Mouse (Mus musculus) neural tube, embryonic 11.5 days (tissue): ENCODE results near the gene Zfp637. TPM values are rescaled to one million over a fixed set of nuclear protein-coding genes. Genes with fewer than 3 reads are reported as not detected.

ENCODE experiments used
- ATAC-seq: fragments of 200-750 bp; cut with Nextera tagmentation; 2 replicates; pipeline ENCODE4 v1.8.0; 2017; ENCODE audit warnings: moderate number of reproducible peaks, mild to moderate bottlenecking, moderate TSS enrichment, moderate library complexity; ENCODE audit not compliant: insufficient read depth, low FRiP score, low TSS enrichment
- DNase-seq: peaks from one replicate; pipeline ENCODE4 v3.0.0-alpha.2; 2015; ENCODE audit warnings: low spot score
- H3K27ac ChIP-seq: fragments of 300-500 bp; sonication (generic); 2 replicates; pipeline ENCODE4 v1.5.1; 2014; ENCODE audit warnings: low read depth, mild to moderate bottlenecking, low read length
- H3K27me3 ChIP-seq: fragments of 300-500 bp; sonication (generic); 2 replicates; pipeline ENCODE4 v1.6.1; 2014; ENCODE audit warnings: mild to moderate bottlenecking, low read length, mixed read lengths; ENCODE audit not compliant: control insufficient read depth, insufficient read depth
- H3K36me3 ChIP-seq: fragments of 300-500 bp; sonication (generic); 2 replicates; pipeline ENCODE4 v1.6.1; 2014; ENCODE audit warnings: mild to moderate bottlenecking, low read length, moderate library complexity, mixed read lengths; ENCODE audit not compliant: control insufficient read depth, insufficient read depth
- H3K4me1 ChIP-seq: fragments of 300-500 bp; sonication (generic); 2 replicates; pipeline ENCODE4 v1.6.1; 2014; ENCODE audit warnings: low read length, mixed read lengths; ENCODE audit not compliant: control insufficient read depth, insufficient read depth
- H3K4me2 ChIP-seq: fragments of 300-500 bp; sonication (generic); 2 replicates; pipeline ENCODE4 v1.6.1; 2014; ENCODE audit warnings: low read depth, mild to moderate bottlenecking, moderate library complexity
- H3K4me3 ChIP-seq: fragments of 300-500 bp; sonication (generic); 2 replicates; pipeline ENCODE4 v1.5.1; 2014; ENCODE audit warnings: low read depth, low read length
- H3K9ac ChIP-seq: fragments of 300-500 bp; sonication (generic); 2 replicates; pipeline ENCODE4 v1.6.1; 2014; ENCODE audit warnings: mild to moderate bottlenecking, low read length
- H3K9me3 ChIP-seq: fragments of 300-500 bp; sonication (generic); 2 replicates; pipeline ENCODE4 v1.6.1; 2016; ENCODE audit warnings: low read length; ENCODE audit not compliant: control insufficient read depth
- WGBS: fragments of 180-500 bp; shearing (Covaris S2); extraction: QIAGEN DNeasy Blood & Tissue Kit; methylation state at CpG from one replicate; pipeline ENCODE4 v1.1.7; 2014; 5-methylcytosine and 5-hydroxymethylcytosine counted together
- polyA plus RNA-seq: library from polyadenylated mRNA; unstranded; fragments of >200 nt; fragmentation: Nextera tagmentation; extraction: Ambion mirVana; gene quantifications from 2 replicates; pipeline ENCODE4 v1.2.1, GENCODE M21; 2014

Zfp637 gene
- 132 and 134 TPM in 2 replicates for polyA plus RNA-seq

DNA sequence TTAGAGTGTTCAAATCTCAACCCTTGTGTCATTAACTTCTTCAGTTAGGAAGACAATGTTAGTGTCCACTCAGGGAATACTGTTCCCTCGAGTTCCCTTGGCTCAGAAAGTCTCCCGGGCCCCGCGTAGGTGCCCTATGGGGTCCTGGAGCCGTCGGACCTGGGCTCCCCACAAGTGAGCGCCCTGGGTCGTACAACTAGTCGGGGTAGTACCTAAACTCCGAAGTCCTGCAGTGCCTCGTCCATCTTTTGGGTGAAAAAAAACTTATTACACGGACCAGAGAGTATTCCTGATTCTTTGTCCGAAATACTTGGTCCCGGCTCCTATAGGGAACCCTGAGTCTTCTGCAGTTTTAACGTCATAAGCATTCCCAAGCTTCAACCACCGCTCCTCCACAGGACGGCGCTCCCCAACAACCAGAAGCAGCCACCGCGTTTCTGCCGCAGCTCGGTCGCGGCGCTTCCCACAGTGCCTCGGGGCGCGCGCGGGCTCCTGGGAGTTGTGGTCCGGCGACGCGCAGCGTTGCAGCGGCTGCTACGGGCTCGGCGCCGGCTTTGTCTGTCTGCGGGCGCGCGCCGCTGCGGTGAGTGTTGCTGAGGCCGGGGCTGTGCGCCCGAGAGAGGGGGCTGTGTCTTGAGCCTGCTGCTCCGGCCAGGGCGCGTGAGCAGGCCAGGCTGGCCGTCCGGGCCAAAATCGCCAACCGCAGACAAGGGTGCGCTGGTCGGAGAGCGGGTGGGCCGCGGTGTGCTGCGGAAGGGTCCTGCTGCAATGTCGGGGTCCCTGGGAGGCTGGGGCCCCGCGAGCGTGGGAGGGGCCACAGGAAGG is at the start of gene Zfp637:
Gene Zfp637, plus strand, starts transcription at position 495 of the 825 bp plus-strand sequence.
- Histone ChIP-seq H3K36me3 (peaks cover 12% of the 10 kb centered on the region), H3K4me2 (peak within 1 kb of the TSS; percentile 77), H3K27ac (peak within 1 kb of the TSS; percentile 83), H3K27me3 (no peaks in the 10 kb centered on the region), H3K9ac (peak within 1 kb of the TSS; percentile 96), H3K4me3 (peak within 1 kb of the TSS; percentile 75), H3K9me3 (no peaks in the 10 kb centered on the region), H3K4me1 (no peaks in the 10 kb centered on the region; the same call in 1 of the 2 replicates)
- ATAC-seq: peak; percentile 97
- DNase-seq: peak; percentile 97
- WGBS: under 1% methylated on average over 61 of the region's 66 CpGs

- no peak overlapping the region for H3K4me2 ChIP-seq
- H3K4me1 ChIP-seq: no peaks in the 10 kb centered on the region; the same call in 1 of the 2 replicates
- H3K27ac ChIP-seq: no peak overlapping the region
- no peaks in the 10 kb centered on the region for H3K36me3 ChIP-seq
- no peak for ATAC-seq
- 93% methylated on average over 3 of the region's 3 CpGs for WGBS
- no peaks in the 10 kb centered on the region for H3K27me3 ChIP-seq
- no peak for DNase-seq
- H3K9ac ChIP-seq: no peak overlapping the region
- no peaks in the 10 kb centered on the region for H3K9me3 ChIP-seq
- no peak overlapping the region for H3K4me3 ChIP-seq
These were observed 45.7 kb upstream of the Zfp637 start for GRCm38 (mm10) chr6:117795251-117795650.

GRCm38 (mm10) chr6:117800824-117801223 is 40.2 kb upstream of the Zfp637 start:
- Histone ChIP-seq H3K4me2 (no peak overlapping the region), H3K9me3 (no peaks in the 10 kb centered on the region), H3K27me3 (no peaks in the 10 kb centered on the region), H3K27ac (no peak overlapping the region), H3K9ac (no peak overlapping the region), H3K4me1 (no peaks in the 10 kb centered on the region; the same call in 1 of the 2 replicates), H3K4me3 (no peak overlapping the region), H3K36me3 (no peaks in the 10 kb centered on the region)
- no peak for ATAC-seq
- no peak for DNase-seq
- WGBS: 81% methylated on average over 7 of the region's 7 CpGs

DNA sequence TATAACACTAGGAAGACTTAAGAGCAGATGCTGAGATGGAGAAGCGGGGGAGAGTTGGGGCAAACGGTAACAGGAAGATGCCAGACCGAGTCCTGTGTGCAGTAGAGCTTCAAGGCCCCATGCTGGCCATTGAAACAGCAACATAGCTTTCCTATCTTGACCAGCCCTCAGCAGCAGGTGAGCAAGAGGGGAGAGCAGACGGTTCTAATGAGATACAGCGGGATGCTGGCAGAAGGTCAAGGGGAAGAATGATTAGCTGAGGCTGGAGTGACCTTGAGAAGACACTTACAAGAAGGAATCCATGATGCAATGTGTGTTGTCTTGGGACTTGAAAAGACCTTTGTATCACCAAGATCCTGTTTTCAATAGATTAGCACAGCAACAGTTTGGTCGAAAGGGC is 39.2 kb upstream of the Zfp637 start:
- DNase-seq (no peak), ATAC-seq (no peak)
- Histone ChIP-seq H3K27me3 (no peaks in the 10 kb centered on the region), H3K9ac (no peak overlapping the region), H3K4me2 (no peak overlapping the region), H3K4me3 (no peak overlapping the region), H3K27ac (no peak overlapping the region), H3K36me3 (no peaks in the 10 kb centered on the region), H3K4me1 (no peaks in the 10 kb centered on the region; the same call in 1 of the 2 replicates), H3K9me3 (no peaks in the 10 kb centered on the region)
- WGBS: 84% methylated on average over 6 of the region's 6 CpGs

GRCm38 (mm10) chr6:117807756-117808155 is 33.2 kb upstream of the Zfp637 start:
- no peaks in the 10 kb centered on the region for H3K36me3 ChIP-seq
- ATAC-seq (no peak), DNase-seq (no peak)
- no peak overlapping the region for H3K9ac ChIP-seq
- H3K27ac ChIP-seq: no peak overlapping the region
- H3K4me1 ChIP-seq: no peaks in the 10 kb centered on the region
- H3K4me3 ChIP-seq: no peak overlapping the region
- no peaks in the 10 kb centered on the region for H3K27me3 ChIP-seq
- WGBS: 96% methylated on average over 1 of the region's 1 CpGs
- no peak overlapping the region for H3K4me2 ChIP-seq
- H3K9me3 ChIP-seq: no peaks in the 10 kb centered on the region

DNA sequence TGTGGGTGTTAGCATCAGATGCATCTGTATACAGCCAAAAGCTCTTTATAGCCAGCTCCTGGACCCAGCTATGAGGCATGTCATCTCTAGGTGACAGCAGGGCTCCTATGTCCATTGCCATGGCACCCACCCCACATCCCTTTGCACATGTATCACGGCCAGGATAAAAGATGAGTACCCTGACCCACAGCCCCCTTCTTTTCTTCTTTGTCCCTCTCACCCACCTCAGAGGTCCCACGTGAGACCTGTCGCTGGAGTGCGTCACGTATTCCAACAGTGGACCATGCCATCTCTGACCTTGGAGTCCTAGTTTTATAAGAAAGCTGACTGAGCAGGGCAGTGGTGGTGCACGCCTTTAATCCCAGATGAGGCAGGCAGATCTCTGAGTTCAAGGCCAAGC is 31.2 kb upstream of the Zfp637 start:
- WGBS: 93% methylated on average over 6 of the region's 6 CpGs
- Histone ChIP-seq H3K4me3 (no peak overlapping the region), H3K4me1 (no peaks in the 10 kb centered on the region), H3K9ac (no peak overlapping the region), H3K27me3 (no peaks in the 10 kb centered on the region), H3K9me3 (no peaks in the 10 kb centered on the region), H3K27ac (no peak overlapping the region), H3K4me2 (no peak overlapping the region), H3K36me3 (no peaks in the 10 kb centered on the region)
- DNase-seq (no peak), ATAC-seq (no peak)

- ATAC-seq: no peak
- WGBS: 78% methylated on average over 4 of the region's 4 CpGs
- no peak overlapping the region for H3K4me2 ChIP-seq
These were observed 30.3 kb upstream of the Zfp637 start for GRCm38 (mm10) chr6:117810717-117811116.

DNA sequence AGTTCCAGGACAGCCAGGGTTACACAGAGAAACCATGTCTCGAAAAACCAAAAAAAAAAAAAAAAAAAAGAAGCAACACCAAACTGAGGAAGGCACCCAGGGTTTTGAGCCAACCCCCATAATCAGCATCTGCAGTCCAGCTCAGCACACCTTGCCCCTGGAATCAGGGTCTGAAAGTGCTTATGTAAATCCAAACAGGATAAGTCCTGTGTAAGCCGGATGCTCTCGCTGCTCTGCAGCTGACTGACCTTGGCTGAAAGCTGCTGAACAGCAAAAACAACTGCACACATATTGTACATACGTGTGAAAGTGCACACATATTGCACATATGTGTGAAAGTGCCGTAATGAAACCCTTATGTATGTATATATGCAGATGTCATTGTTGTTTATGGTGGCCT is 29.7 kb upstream of the Zfp637 start:
- Histone ChIP-seq H3K4me2 (no peak overlapping the region), H3K9ac (no peak overlapping the region), H3K27ac (no peak overlapping the region), H3K9me3 (no peaks in the 10 kb centered on the region), H3K36me3 (no peaks in the 10 kb centered on the region), H3K27me3 (no peaks in the 10 kb centered on the region), H3K4me3 (no peak overlapping the region), H3K4me1 (no peaks in the 10 kb centered on the region)
- ATAC-seq (no peak), DNase-seq (no peak)
- 84% methylated on average over 5 of the region's 5 CpGs for WGBS

More at GRCm38 (mm10) chr6:117810717-117811116, 30.3 kb upstream of the Zfp637 start:
- H3K9me3 ChIP-seq: no peaks in the 10 kb centered on the region
- no peak overlapping the region for H3K27ac ChIP-seq
- H3K4me3 ChIP-seq: no peak overlapping the region
- H3K9ac ChIP-seq: no peak overlapping the region
- no peaks in the 10 kb centered on the region for H3K4me1 ChIP-seq
- no peaks in the 10 kb centered on the region for H3K27me3 ChIP-seq
- no peaks in the 10 kb centered on the region for H3K36me3 ChIP-seq
- DNase-seq: no peak

DNA sequence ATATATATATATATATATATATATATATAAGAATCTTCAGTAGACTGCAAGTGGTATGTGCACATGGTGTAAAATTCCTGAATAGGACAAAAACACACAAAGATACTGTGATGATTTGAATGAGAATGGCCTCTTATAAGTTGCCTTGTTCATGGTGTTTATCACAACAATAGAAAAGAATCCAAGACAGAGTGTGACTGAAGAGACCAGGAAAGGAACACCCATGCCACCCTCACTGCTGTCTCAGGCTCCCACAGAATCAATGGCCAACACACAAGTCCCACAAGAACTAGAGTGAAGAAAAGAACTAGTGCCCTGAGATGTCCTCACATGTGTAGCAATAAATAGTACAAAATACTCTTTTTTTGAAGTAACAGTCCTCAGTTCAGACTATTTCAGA is 26.3 kb upstream of the Zfp637 start:
- no peak overlapping the region for H3K4me3 ChIP-seq
- no peak overlapping the region for H3K4me2 ChIP-seq
- no peak for ATAC-seq
- no peaks in the 10 kb centered on the region for H3K4me1 ChIP-seq
- no peaks in the 10 kb centered on the region for H3K27me3 ChIP-seq
- H3K27ac ChIP-seq: no peak overlapping the region
- no peaks in the 10 kb centered on the region for H3K36me3 ChIP-seq
- no peaks in the 10 kb centered on the region for H3K9me3 ChIP-seq
- no peak for DNase-seq
- no peak overlapping the region for H3K9ac ChIP-seq
